Mouse (Mus musculus) right cerebral cortex, postnatal 36 days (tissue): ENCODE measurements around the gene Tent4b.

Experiments used
- DNase-seq, 2 experiments: peaks; one replicate each; pipeline ENCODE4 v3.0.0; 2022; ENCODE audit warnings: low spot score in 2 of 2, mixed read lengths in 1 of 2

Gene Tent4b

DNA sequence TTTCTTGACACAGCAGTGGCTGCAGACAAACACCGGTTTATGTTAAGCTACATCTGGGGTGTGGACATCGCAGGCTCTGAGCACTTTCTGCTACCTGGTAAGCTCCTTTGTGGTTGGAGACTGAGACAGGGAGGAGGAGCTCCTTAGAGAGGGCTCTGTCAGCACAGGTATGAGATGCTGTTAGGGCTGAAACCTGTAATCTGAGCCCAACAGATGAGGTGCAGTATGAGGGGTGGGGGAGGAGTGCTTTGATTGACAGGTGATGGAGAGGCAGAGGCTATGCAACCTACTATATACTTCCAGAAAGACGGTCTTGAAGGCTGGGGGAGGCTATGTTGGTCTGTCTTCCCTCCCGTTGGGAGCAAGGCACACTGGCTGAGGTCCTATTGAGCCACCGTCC is 80.2 kb downstream of the Tent4b start:
- DNase-seq, result no peak

- DNase-seq, result no peak
Observed at GRCm38 (mm10) chr8:88279670-88280069, 80.7 kb downstream of the Tent4b start.

DNA sequence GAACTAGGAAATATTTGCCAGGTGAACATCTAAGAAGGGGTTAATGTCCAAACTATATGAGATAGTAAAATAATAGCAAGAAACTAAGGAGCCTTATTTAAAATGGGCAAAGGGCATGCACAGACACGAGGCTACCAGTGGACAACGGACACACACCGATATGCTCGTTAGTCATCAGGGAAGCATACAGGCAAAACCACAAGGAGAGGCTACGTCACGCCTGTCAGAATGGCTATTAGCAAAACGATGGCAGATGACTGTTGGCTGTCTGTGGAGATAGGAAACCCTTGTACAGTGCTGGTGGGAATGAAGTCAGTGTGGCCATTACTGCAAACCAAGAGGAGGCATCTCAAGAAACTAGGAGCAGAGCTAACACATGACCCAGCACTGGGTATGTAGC is 81.9 kb downstream of the Tent4b start:
- DNase-seq, result no peak

DNA sequence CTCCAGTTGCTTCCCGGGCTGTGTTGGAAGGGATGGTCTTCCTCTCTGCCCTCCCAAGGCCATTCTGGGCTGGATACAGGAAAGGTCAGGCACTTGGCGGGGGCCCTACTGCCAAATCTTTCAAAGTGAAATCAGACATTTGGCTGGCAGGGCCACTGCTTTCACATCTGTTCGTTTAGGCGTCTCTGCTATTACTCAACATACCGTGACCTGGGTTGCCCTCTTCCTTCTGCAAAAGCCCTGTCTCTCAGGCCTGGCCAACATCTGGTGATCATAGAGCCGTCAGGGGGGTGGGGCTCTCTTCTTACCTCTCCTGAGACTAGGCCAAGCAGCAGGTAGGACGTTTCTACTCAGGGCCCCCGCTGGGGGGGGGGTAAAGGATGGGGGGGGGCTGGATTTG is 83.7 kb downstream of the Tent4b start:
- DNase-seq, result no peak

DNA sequence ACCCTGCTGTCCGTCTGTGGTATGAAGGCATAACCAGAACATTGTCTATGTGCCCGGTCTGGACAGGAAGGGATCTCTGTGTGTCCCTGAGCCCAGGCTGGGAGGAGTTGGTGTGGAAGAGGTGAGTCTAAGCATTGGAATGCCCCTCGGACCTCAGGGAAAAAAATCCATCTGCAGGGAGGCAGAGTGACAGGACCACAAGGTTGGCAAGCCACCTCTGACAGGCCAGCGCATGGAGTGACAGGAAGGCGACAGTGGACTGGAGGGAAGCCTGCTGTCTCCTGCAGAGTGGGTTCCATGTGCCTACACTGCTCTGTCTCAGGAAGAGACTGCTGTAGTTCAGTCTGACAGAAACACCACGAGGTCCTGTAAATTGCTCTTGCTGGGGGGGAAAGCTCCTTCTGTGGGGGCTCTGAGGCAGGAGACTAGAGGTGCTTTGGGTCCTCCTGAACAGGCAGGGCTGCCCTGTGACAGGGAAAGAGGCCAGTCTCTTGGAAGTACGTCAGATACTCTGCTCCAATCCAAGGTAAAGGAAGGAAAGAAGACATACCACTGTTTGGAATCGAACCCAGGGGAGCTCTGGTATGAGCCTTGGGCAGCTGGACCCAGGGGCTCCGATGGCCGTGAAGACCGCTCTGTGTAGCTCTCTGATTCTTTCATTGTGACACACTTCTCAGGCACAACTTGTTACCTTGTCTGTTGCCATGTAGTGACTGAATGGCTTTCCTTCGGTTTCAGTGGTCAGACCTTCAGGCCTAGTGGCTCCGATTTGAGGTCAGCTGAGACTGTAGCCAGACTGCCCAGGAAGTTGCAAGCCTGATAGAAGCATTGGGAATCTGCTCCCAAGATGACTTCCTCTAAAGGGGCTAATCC is 84.5 kb downstream of the Tent4b start:
- no peak for DNase-seq

- DNase-seq, result no peak
Observed at GRCm38 (mm10) chr8:88284738-88285137, 85.7 kb downstream of the Tent4b start.

DNA sequence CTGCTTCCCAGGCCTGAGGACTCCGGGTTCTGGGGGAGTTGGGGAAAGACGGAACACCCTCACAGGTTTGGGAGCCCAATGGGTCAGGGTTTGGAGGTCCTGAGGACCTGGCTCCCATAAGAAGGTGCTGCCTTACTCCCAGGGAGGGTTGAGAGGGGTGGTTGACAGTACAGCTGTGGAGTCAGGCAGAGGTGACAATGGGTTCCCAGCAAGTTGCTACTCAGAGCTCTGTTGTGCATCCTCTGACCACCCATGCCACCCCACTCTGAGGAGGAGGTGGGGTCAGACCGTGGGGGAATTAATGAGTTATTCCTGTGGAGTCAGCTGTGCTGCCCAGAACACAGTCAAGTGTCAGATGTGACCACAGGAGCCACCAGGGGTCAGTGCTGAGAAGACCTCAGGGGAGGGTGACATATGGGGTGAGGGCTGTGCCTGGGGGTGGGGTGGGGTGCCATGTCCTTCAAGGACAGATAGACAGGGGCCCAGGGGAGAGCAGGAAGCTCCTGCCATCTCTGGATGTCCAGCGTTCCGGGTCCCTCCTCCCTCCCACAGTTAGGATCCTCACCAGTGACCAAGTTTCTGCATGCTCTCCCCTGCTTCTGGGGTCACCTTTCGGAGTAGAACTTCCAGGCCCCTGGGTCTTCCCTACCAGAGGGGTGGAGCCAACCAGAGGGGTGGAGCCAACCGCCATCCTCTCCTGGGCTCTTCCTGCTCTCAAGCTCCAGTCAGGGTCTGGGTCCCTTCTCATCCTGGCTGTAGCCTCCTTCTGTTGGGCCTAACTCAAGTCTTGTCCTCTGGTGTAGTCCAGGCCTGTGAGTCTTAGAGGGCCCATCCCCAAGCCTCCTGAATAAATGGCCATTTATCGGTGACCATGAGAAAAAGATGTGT is 86.7 kb downstream of the Tent4b start:
- no peak for DNase-seq

- DNase-seq, result no peak
Observed at GRCm38 (mm10) chr8:88286421-88286960, 87.5 kb downstream of the Tent4b start.

DNA sequence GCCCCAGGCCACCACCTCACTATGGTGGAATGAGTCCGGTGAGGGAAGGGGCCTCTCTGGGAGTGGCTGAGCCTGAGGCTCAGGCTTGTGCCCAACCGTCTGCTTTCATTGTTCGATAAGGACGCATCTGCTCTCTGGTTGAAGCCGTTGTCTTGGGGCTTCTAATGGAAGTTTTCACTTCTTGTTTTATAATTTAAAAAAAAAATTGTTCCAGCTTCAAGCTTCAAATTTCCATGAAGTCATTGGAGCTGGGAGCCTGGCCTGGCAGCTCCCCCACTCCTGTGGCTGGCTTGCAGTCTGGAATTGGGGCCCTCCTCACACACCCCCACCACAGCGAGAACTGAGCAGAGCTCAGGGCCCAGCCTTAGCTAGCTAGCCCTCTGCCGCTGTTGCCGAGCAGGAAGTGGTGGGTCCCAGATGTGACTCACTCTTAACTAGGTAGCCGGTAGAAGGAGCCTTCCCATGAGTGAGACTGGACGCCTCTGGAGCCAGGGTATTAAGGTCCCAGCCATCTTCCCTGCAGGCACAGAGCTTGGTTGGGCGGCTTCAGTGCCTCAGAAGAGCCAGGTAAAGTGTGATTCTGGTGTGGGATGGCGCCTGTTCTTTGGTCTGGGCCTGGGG is 89.7 kb downstream of the Tent4b start:
- DNase-seq, result no peak

GRCm38 (mm10) chr8:88289901-88290300 is 90.9 kb downstream of the Tent4b start:
- DNase-seq, result no peak

DNA sequence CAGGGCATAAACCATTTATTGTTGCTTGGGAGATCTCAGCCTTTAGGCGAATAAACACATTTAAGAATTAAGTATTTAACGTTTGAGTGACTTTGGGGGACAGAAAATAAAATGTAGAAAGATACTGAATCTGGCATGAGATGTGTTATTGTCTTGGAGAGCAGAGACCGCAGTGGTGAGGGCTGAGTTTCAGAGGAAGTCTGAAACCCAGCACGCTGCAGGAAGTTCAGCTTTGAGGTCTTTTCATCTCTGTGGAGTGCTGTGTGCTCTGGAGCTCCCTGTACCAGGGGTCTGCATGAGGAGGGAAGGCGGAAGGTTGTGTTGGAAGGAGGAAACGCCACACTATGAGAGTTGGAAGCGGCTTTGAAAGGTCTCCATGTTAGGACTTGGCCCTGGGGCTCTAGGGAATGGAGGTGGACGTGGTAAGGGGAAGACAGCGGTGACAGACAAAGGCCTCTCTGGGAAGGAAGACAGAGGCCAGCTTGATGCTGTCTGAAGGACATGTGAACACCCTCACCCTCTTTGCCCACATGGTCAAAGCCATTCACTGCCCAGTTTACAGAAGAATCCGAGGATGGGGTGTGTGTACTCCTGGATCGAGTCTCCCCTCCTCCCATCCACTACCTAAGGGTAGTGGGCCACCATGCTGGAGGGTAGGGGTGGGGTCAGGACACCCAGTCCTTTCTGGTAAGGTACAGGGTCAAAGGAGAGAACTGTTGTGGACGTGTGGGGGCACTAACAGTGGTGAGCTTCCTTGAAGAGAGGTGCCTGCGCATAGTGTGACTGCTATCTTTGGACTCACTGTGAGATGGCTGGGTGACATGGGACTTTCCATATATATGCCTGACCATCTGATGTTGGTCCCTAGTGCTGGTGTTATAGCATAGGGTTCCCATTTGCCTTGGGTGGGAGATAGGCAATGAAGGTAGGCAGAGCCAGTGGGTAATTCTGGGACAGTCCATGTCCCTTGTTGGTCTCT is 91.6 kb downstream of the Tent4b start:
- no peak for DNase-seq

- no peak for DNase-seq
Observed at GRCm38 (mm10) chr8:88291305-88291690, 92.3 kb downstream of the Tent4b start.

DNA sequence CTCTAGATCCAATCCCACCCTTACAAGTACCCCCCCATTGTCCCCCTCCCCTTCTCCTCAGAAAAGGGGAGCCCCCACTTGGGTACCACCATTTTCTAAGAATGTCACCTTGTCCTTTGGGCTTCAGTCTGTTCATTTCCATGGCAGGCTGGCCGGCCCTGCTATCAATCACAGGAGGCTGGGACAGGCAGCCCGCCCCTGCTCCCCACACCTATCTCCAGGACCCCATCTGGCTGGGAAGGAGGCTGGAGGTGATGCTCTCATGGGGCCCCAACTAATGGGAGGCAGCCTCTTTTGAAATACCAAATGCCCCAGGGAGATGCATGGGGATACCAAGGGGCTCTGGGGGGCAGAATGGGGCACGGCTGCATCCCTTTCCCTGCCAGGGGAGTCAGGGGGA is 93.9 kb downstream of the Tent4b start:
- DNase-seq, result no peak

DNA sequence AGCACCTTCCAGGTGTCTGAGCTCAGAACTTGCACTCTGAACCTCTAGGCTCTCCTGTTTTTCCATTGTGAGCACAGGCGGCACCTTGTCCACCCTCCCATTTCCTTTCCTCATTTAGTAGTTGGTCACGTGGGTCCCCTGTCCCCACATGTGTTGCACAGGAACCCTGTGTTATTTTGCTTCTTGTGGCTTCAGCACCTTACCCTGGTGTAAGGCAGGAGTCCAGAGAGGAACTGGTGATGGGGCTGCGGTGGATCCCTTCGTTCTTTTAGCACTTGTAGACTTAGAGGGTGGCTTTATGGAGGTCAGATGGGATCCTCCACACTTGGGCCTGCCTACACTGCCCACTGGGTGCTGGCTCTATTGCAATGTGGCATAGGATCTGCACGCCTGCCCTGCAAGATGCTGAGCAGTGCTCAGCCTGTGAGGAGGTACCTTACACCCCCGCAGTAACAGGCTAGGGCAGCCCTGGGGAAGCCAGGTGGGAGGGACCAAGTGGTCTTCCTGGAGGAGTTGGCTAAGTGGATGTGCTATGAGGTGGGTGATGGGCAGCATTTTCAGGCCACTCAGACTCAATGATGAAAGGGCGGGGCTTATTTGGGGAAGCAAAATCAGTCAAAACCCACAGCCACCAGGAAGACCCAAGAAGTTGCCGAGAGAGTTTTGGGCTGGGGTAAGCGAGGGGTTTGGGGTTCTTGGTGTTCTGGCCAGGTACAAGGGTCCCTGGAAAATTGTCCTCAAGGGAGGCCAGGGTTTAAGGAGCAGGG is 94.8 kb downstream of the Tent4b start:
- no peak for DNase-seq

DNA sequence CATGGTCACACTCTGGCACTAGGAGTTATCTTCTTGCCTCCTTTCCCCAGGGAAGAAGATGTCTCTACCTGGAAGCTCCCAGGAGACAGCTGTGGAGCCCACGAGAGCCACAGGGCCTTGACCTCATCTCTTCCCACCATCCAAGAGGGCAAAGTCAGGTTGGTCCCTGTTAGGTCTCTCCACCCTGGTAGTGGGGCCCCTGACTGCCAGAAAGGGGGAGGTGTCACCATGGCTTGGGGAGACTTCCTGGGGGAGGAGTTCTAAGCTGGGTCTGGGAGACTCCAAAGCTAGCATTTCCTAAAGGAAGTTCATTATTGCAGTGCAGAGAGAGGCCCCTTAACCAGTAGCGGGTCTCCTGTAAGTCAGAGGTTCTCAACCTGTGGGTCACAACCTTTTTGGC is 96.0 kb downstream of the Tent4b start:
- DNase-seq, result no peak

GRCm38 (mm10) chr8:88297976-88298732 is 99.1 kb downstream of the Tent4b start:
- no peak for DNase-seq

DNA sequence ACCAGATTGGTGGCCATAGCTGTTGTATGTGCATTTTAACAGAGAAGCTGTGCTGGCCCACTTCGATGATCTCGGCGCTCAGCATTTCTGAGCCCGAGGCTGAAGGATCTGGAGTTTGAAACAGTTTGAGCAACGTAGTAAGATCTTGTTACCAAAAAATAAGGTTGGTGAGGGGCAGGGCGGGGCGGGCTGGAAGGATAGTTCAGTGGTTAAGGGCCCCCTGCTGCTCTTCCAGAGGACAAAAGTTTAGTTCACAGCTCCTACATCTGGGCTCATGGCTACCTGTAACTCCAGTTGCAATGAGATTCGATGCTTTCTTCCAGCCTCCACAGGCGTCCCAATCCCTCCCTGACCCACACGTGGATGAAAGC is 99.7 kb downstream of the Tent4b start:
- no peak for DNase-seq

- DNase-seq, result no peak
Observed at GRCm38 (mm10) chr8:88299907-88300603, 101.0 kb downstream of the Tent4b start.
